Mouse (Mus musculus): Measurements from ENCODE around the gene Mcl1. TPM values are rescaled to one million over a fixed set of nuclear protein-coding genes. Genes with fewer than 3 reads are reported as not detected.
"Not testable (repeated sequence)": the region's sequence is repeated elsewhere in the genome, so short reads cannot be mapped to it uniquely, and the experiment has no call there.

The Mcl1 gene
- polyA plus RNA-seq, 1 experiment from 2014 or later = 51.8 TPM

- peak overlapping the region; percentile 95 for H3K27ac ChIP-seq (replicated peaks)
- ATAC-seq (ENCODE audit: insufficient number of reproducible peaks, low FRiP score, low TSS enrichment, low read depth) = no peak
- no peak overlapping the region for H3K9ac ChIP-seq
- H3K4me2 ChIP-seq (replicated peaks) = no peak overlapping the region
- peaks cover 55% of the 10 kb centered on the region for H3K4me1 ChIP-seq
- H3K9me3 ChIP-seq (replicated peaks) = no peaks in the 10 kb centered on the region
- H3K36me3 ChIP-seq = no peaks in the 10 kb centered on the region
- no peaks in the 10 kb centered on the region for H3K27me3 ChIP-seq
- H3K4me3 ChIP-seq (replicated peaks) = no peak overlapping the region
- WGBS = 29% methylated on average over 11 of the region's 11 CpGs
Observed at GRCm38 (mm10) chr3:95689171-95689915, 30.8 kb downstream of the Mcl1 start.

GRCm38 (mm10) chr3:95689940-95690339 lies 31.4 kb downstream of the Mcl1 start:
- WGBS = 28% methylated on average over 2 of the region's 2 CpGs
- H3K9me3 ChIP-seq (replicated peaks) = no peaks in the 10 kb centered on the region
- H3K27ac ChIP-seq (replicated peaks) = peak overlapping the region; percentile 55; the same call in 1 of the 2 replicates

DNA sequence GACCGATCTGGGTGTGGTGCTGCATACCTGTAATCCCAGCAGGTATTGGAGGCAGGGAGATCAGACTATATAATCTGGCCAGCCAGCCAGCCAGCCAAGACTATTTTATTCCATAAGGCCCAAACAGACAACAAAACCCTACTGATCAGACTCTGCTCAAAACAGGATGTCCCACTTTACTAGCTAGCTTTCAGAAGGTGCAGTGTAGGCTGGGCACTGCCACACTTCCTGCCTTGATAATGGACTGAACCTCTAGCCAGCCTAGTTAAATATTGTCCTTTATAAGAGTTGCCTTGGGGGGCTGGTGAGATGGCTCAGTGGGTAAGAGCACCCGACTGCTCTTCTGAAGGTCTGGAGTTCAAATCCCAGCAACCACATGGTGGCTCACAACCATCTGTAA lies 32.0 kb downstream of the Mcl1 start:
- not testable (repeated sequence) for H3K9ac ChIP-seq; H3K36me3 ChIP-seq; H3K9me3 ChIP-seq (replicated peaks); H3K4me3 ChIP-seq (replicated peaks); H3K27me3 ChIP-seq; H3K4me2 ChIP-seq (replicated peaks); ATAC-seq (ENCODE audit: insufficient number of reproducible peaks, low FRiP score, low TSS enrichment, low read depth)
- 83% methylated on average over 2 of the region's 2 CpGs for WGBS
- Histone ChIP-seq H3K4me1 (peaks cover 52% of the 10 kb centered on the region), H3K27ac (replicated peaks) (0 out of 2 replicates have a peak overlapping the region, but pooled peaks have one; percentile 19)

More at GRCm38 (mm10) chr3:95689940-95690339, 31.4 kb downstream of the Mcl1 start:
- Histone ChIP-seq H3K4me2 (replicated peaks) (no peak overlapping the region), H3K9ac (no peak overlapping the region), H3K27me3 (no peaks in the 10 kb centered on the region), H3K4me3 (replicated peaks) (no peak overlapping the region), H3K4me1 (peaks cover 53% of the 10 kb centered on the region), H3K36me3 (no peaks in the 10 kb centered on the region)
- ATAC-seq (ENCODE audit: insufficient number of reproducible peaks, low FRiP score, low TSS enrichment, low read depth) = no peak

- Histone ChIP-seq H3K4me2 (replicated peaks) (no peak overlapping the region), H3K4me3 (replicated peaks) (no peak overlapping the region), H3K9ac (no peak overlapping the region), H3K4me1 (peaks cover 43% of the 10 kb centered on the region), H3K27me3 (no peaks in the 10 kb centered on the region), H3K9me3 (replicated peaks) (no peaks in the 10 kb centered on the region), H3K36me3 (no peaks in the 10 kb centered on the region), H3K27ac (replicated peaks) (no peak overlapping the region)
- 60% methylated on average over 6 of the region's 6 CpGs for WGBS
- ATAC-seq (ENCODE audit: insufficient number of reproducible peaks, low FRiP score, low TSS enrichment, low read depth) = no peak
Observed at GRCm38 (mm10) chr3:95692677-95693076, 34.1 kb downstream of the Mcl1 start.

- ATAC-seq (ENCODE audit: insufficient number of reproducible peaks, low FRiP score, low TSS enrichment, low read depth) = no peak
- no peaks in the 10 kb centered on the region for H3K9me3 ChIP-seq (replicated peaks)
- H3K27ac ChIP-seq (replicated peaks) = no peak overlapping the region
- no peak overlapping the region for H3K4me3 ChIP-seq (replicated peaks)
- H3K36me3 ChIP-seq = no peaks in the 10 kb centered on the region
- no peaks in the 10 kb centered on the region for H3K27me3 ChIP-seq
- H3K4me2 ChIP-seq (replicated peaks) = no peak overlapping the region
- H3K9ac ChIP-seq = no peak overlapping the region
- 55% methylated on average over 11 of the region's 11 CpGs for WGBS
- H3K4me1 ChIP-seq = peaks cover 29% of the 10 kb centered on the region
Observed at GRCm38 (mm10) chr3:95693821-95694807, 35.5 kb downstream of the Mcl1 start.

DNA sequence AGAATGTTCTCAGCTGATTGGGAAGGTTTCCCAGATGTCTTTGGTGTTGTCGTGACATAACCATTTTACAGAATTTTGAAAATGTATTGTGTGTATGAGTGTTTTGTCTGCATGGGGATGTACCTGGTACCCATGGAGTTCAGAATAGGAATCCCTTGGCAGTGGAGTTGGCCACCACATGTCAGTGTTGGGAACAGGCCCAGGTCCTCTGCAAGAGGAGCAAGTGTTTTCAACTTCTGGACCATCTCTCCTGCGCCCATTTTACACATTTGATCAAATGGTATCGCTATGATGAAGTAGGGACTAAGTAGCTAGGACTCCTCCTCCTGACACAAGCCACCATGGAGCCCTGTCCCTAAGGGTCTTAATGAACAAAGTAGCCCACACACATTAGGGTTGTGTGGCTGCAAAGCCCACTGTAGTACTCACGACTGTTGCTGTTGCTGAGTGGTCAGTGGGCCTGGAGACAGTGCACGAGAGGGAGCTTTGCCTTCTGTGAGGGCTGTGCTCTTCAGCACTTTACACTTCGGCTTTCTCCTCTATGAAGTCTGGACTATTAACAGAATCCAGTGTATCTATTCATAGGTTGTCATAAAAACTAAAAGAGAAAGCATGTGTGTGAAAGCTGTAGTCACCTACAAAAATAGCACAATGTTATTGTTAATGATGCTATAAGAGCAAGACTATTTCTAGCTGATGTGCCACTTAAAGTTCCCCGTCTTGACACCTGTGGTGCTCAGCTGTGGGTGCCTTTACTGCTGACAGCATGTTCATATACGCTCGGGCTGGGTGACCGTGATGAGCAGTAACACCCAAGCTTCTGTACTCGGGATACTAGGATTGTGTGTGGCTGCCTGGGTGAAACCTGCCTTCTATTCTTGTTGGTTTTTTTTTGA lies 36.5 kb downstream of the Mcl1 start:
- Histone ChIP-seq H3K9ac (no peak overlapping the region), H3K27me3 (no peaks in the 10 kb centered on the region), H3K27ac (replicated peaks) (0 out of 2 replicates have a peak overlapping the region, but pooled peaks have one; percentile 18), H3K9me3 (replicated peaks) (no peaks in the 10 kb centered on the region), H3K4me2 (replicated peaks) (no peak overlapping the region), H3K4me1 (peaks cover 20% of the 10 kb centered on the region), H3K4me3 (replicated peaks) (no peak overlapping the region), H3K36me3 (no peaks in the 10 kb centered on the region)
- ATAC-seq (ENCODE audit: insufficient number of reproducible peaks, low FRiP score, low TSS enrichment, low read depth) = no peak
- 76% methylated on average over 11 of the region's 11 CpGs for WGBS

- H3K4me3 ChIP-seq (replicated peaks) = no peak overlapping the region
- H3K4me1 ChIP-seq = peaks cover 16% of the 10 kb centered on the region
- no peak overlapping the region for H3K4me2 ChIP-seq (replicated peaks)
- no peak for ATAC-seq (ENCODE audit: insufficient number of reproducible peaks, low FRiP score, low TSS enrichment, low read depth)
- H3K27me3 ChIP-seq = no peaks in the 10 kb centered on the region
- H3K36me3 ChIP-seq = no peaks in the 10 kb centered on the region
- 26% methylated on average over 3 of the region's 3 CpGs for WGBS
- no peaks in the 10 kb centered on the region for H3K9me3 ChIP-seq (replicated peaks)
- H3K9ac ChIP-seq = no peak overlapping the region
- 0 out of 2 replicates have a peak overlapping the region, but pooled peaks have one; percentile 18 for H3K27ac ChIP-seq (replicated peaks)
Observed at GRCm38 (mm10) chr3:95695796-95696195, 37.2 kb downstream of the Mcl1 start.

DNA sequence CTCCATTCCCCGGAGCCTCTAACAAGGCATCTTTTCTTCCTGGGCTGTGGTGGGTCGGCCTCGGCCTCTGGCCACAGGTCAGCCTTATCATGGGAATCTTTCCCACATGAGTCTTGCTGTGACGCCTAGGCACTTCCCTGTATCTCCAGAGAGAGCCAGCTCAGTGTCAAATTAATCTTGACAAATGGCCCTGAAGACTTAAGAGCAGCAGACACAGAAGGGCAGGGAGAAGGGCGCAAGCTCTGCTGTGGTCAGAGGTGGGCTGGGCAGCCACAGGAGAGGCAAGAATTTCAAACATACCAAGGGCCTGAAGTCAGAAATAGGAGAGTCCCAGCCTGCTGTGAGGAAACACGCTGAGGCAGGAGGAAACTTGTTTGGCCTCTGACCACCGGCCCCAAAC lies 37.8 kb downstream of the Mcl1 start:
- no peak overlapping the region for H3K9ac ChIP-seq
- H3K36me3 ChIP-seq = no peaks in the 10 kb centered on the region
- 29% methylated on average over 7 of the region's 7 CpGs for WGBS

DNA sequence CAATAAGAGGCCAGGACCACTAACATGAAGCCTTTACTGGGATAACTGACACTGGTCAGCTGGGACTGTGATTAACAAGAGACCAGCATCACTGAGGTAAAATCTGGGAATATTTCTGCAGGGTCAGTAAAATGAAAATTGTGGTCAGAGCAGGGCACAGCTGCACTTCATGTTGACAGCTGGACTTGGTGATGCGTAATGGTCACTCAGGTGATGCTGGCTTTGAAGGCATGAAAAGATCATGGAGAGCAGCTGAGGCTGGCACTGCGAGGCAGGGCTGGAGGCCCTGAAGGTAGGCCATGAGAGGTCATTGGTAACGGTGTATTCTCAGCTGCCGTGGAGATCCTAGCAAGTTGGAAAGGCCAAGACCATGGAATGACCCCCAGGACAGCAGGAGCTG lies 39.7 kb downstream of the Mcl1 start:
- WGBS = 91% methylated on average over 4 of the region's 4 CpGs
- Histone ChIP-seq H3K4me2 (replicated peaks) (no peak overlapping the region), H3K36me3 (no peaks in the 10 kb centered on the region), H3K27ac (replicated peaks) (no peak overlapping the region), H3K4me3 (replicated peaks) (no peak overlapping the region), H3K9ac (no peak overlapping the region), H3K4me1 (peaks cover 34% of the 10 kb centered on the region), H3K27me3 (no peaks in the 10 kb centered on the region), H3K9me3 (replicated peaks) (no peaks in the 10 kb centered on the region)
- no peak for ATAC-seq (ENCODE audit: insufficient number of reproducible peaks, low FRiP score, low TSS enrichment, low read depth)

More for the DNA sequence above, 37.8 kb downstream of the Mcl1 start:
- H3K27ac ChIP-seq (replicated peaks) = no peak overlapping the region
- no peak for ATAC-seq (ENCODE audit: insufficient number of reproducible peaks, low FRiP score, low TSS enrichment, low read depth)
- H3K4me2 ChIP-seq (replicated peaks) = no peak overlapping the region
- H3K27me3 ChIP-seq = no peaks in the 10 kb centered on the region
- no peaks in the 10 kb centered on the region for H3K9me3 ChIP-seq (replicated peaks)
- H3K4me3 ChIP-seq (replicated peaks) = no peak overlapping the region
- H3K4me1 ChIP-seq = peaks cover 22% of the 10 kb centered on the region

DNA sequence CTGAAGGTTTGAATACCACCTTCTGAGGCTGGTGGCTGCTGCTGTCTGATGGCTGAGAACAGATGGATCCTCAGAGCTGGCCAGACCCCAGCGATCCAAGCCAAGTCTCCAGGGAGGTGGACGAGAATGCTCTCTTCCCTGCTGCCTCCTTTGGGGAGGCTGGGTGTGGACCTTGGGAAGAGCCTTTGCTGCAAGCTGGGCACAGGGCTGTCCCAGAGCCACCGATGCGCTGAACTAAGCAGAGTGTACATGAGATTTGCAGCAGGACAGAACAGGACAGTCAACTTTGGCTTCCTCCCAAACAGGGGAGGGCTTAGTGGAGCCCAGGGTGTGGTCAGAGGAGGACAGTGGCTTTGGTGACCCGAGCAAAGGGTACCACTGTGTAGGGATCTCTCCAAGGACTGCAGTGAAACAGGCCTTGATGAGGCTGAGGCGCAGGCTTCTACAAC lies 41.7 kb downstream of the Mcl1 start:
- Histone ChIP-seq H3K27me3 (no peaks in the 10 kb centered on the region), H3K36me3 (no peaks in the 10 kb centered on the region), H3K9me3 (replicated peaks) (no peaks in the 10 kb centered on the region), H3K4me3 (replicated peaks) (no peak overlapping the region), H3K4me1 (peaks cover 34% of the 10 kb centered on the region), H3K9ac (no peak overlapping the region), H3K27ac (replicated peaks) (no peak overlapping the region), H3K4me2 (replicated peaks) (no peak overlapping the region)
- ATAC-seq (ENCODE audit: insufficient number of reproducible peaks, low FRiP score, low TSS enrichment, low read depth) = no peak
- 51% methylated on average over 6 of the region's 6 CpGs for WGBS
